Mouse (Mus musculus) MEL (cell line): Measurements from ENCODE around the gene Tsr1.

Experiments used
- CTCF ChIP-seq, 3 experiments: IDR thresholded peaks in 2 of 3; conservative IDR thresholded peaks in 1 of 3; 2 replicates each; pipeline ENCODE4 v1.5.1; 2011 to 2012; ENCODE audit warnings: low read length in 3 of 3, low read depth in 2 of 3, mild to moderate bottlenecking in 2 of 3, improper control_type of control experiment in 1 of 3, inconsistent platforms in 1 of 3, mixed read lengths in 1 of 3, moderate library complexity in 1 of 3; ENCODE audit not compliant: control insufficient read depth in 1 of 3, insufficient read depth in 1 of 3, poor library complexity in 1 of 3, severe bottlenecking in 1 of 3
- MAFK ChIP-seq: IDR thresholded peaks from 2 replicates; pipeline ENCODE4 v1.6.1; 2011; ENCODE audit warnings: low read depth, mild to moderate bottlenecking, low read length, improper control_type of control experiment, borderline replicate concordance
- NRF1 ChIP-seq: IDR thresholded peaks from 2 replicates; pipeline ENCODE4 v1.6.1; 2014; ENCODE audit warnings: low read depth, mild to moderate bottlenecking, inconsistent platforms, low read length, improper control_type of control experiment, moderate library complexity; ENCODE audit not compliant: poor library complexity, insufficient read depth, severe bottlenecking
- POLR2A ChIP-seq, 2 experiments: IDR thresholded peaks; 2 replicates each; pipeline ENCODE4 v1.6.1; 2011 to 2012; ENCODE audit warnings: low read length in 2 of 2, mild to moderate bottlenecking in 2 of 2, control low read depth in 1 of 2, improper control_type of control experiment in 1 of 2, low read depth in 1 of 2, moderate library complexity in 1 of 2; ENCODE audit not compliant: control insufficient read depth in 1 of 2, insufficient read depth in 1 of 2, poor library complexity in 1 of 2
- POLR2AphosphoS2 ChIP-seq: IDR thresholded peaks from 2 replicates; pipeline ENCODE4 v1.6.1; 2011; ENCODE audit warnings: low read length, improper control_type of control experiment

GRCm38 (mm10) chr11:74868046-74868760 is 29.7 kb upstream of the Tsr1 start:
- no peak for TF ChIP-seq NRF1
- no peak for TF ChIP-seq POLR2AphosphoS2
- no peak for TF ChIP-seq CTCF (IDR thresholded peaks at IDR 0.05 in 2 of 3, conservative IDR thresholded peaks at IDR 0.05 in 1 of 3; ENCODE audit: control insufficient read depth in 1 of 3, insufficient read depth in 1 of 3, low read depth in 2 of 3, low read length in 3 of 3, poor library complexity in 1 of 3, severe bottlenecking in 1 of 3)
- no peak for TF ChIP-seq POLR2A (IDR thresholded peaks at IDR 0.05; ENCODE audit: control insufficient read depth in 1 of 2, insufficient read depth in 1 of 2, low read depth in 1 of 2, low read length in 2 of 2, poor library complexity in 1 of 2)
- TF ChIP-seq MAFK, result no peak
